Mouse (Mus musculus) forebrain, postnatal 0 days (tissue): ENCODE measurements around the gene Tap2. TPM values are rescaled to one million over a fixed set of nuclear protein-coding genes. Genes with fewer than 3 reads are reported as not detected.

Experiments
- ATAC-seq: fragments of 200-750 bp; cut with Nextera tagmentation; 2 replicates; pipeline ENCODE4 v1.8.0; 2017; ENCODE audit warnings: mild to moderate bottlenecking, moderate library complexity
- DNase-seq: peaks from one replicate; pipeline ENCODE4 v3.0.0-alpha.2; 2015
- H3K27ac ChIP-seq: fragments of 300-500 bp; sonication (generic); 2 replicates; pipeline ENCODE4 v1.5.1; 2014; ENCODE audit warnings: low read depth, mild to moderate bottlenecking, antibody characterized with exemption, low read length, moderate library complexity, mixed read lengths
- H3K27me3 ChIP-seq: fragments of 300-500 bp; sonication (generic); 2 replicates; pipeline ENCODE4 v1.6.1; 2014; ENCODE audit warnings: mild to moderate bottlenecking, low read length, mixed read lengths; ENCODE audit not compliant: insufficient read depth
- H3K36me3 ChIP-seq: fragments of 300-500 bp; sonication (generic); 2 replicates; pipeline ENCODE4 v1.6.1; 2014; ENCODE audit warnings: mild to moderate bottlenecking, moderate library complexity; ENCODE audit not compliant: insufficient read depth
- H3K4me1 ChIP-seq: fragments of 300-500 bp; sonication (generic); 2 replicates; pipeline ENCODE4 v1.6.1; 2014; ENCODE audit warnings: antibody characterized with exemption; ENCODE audit not compliant: insufficient read depth
- H3K4me2 ChIP-seq: fragments of 300-500 bp; sonication (generic); 2 replicates; pipeline ENCODE4 v1.6.1; 2014; ENCODE audit warnings: low read depth, mild to moderate bottlenecking, moderate library complexity
- H3K4me3 ChIP-seq: fragments of 300-500 bp; sonication (generic); 2 replicates; pipeline ENCODE4 v1.5.1; 2014; ENCODE audit warnings: low read depth, low read length, mixed read lengths
- H3K9ac ChIP-seq: fragments of 300-500 bp; sonication (generic); 2 replicates; pipeline ENCODE4 v1.6.1; 2014; ENCODE audit warnings: mild to moderate bottlenecking
- H3K9me3 ChIP-seq: fragments of 300-500 bp; sonication (generic); 2 replicates; pipeline ENCODE4 v1.6.1; 2016; ENCODE audit warnings: low read length
- CTCF ChIP-seq: sonication (generic); IDR thresholded peaks from 2 replicates; pipeline ENCODE4 v1.5.1; 2016; ENCODE audit warnings: antibody characterized with exemption, control low read depth, low read depth
- WGBS: fragments of 180-500 bp; shearing (Covaris S2); extraction: QIAGEN DNeasy Blood & Tissue Kit; methylation state at CpG from one replicate; pipeline ENCODE4 v1.1.7; 2014; 5-methylcytosine and 5-hydroxymethylcytosine counted together
- polyA plus RNA-seq: library from polyadenylated mRNA; unstranded; fragments of >200 nt; fragmentation: Nextera tagmentation; extraction: Ambion mirVana; gene quantifications from 2 replicates; pipeline ENCODE4 v1.2.1, GENCODE M21; 2015
- total RNA-seq: library from RNA; depleted of rRNA; stranded (reverse); fragments of >200 nt; gene quantifications from 2 replicates; pipeline ENCODE4 v1.2.3, GENCODE M21; 2014

The Tap2 gene
- total and polyA plus RNA-seq, 2 experiments from 2014 or later: 1.9 to 3.8 TPM

GRCm38 (mm10) chr17:34196491-34196890 lies 6.8 kb upstream of the Tap2 start:
- no peak for TF ChIP-seq CTCF
- Histone ChIP-seq H3K9ac (no peak overlapping the region), H3K9me3 (no peaks in the 10 kb centered on the region), H3K4me1 (no peaks in the 10 kb centered on the region), H3K27me3 (peaks cover 44% of the 10 kb centered on the region), H3K27ac (no peak overlapping the region), H3K36me3 (no peaks in the 10 kb centered on the region), H3K4me2 (no peak overlapping the region), H3K4me3 (no peak overlapping the region)
- DNase-seq: no peak
- 35% methylated on average over 12 of the region's 12 CpGs for WGBS
- no peak for ATAC-seq

GRCm38 (mm10) chr17:34196941-34197894 lies 6.1 kb upstream of the Tap2 start, which contains the start of gene Psmb8:
TSS of gene Psmb8 (plus strand) at chr17:34197721.
- Histone ChIP-seq H3K36me3 (no peaks in the 10 kb centered on the region), H3K4me2 (peak within 1 kb of the TSS; percentile 76), H3K27me3 (peaks cover 44% of the 10 kb centered on the region), H3K27ac (no peak within 1 kb of the TSS), H3K4me3 (peak within 1 kb of the TSS; percentile 42), H3K9ac (peak within 1 kb of the TSS; percentile 26; the same call in 1 of the 2 replicates), H3K9me3 (no peaks in the 10 kb centered on the region), H3K4me1 (no peaks in the 10 kb centered on the region)
- ATAC-seq (peak; percentile 96), DNase-seq (peak; percentile 85)
- TF ChIP-seq CTCF: no peak
- 4% methylated on average over 41 of the region's 41 CpGs for WGBS

- H3K9ac ChIP-seq: no peak overlapping the region
- DNase-seq: no peak
Observed at GRCm38 (mm10) chr17:34197904-34198520, 5.3 kb upstream of the Tap2 start.

GRCm38 (mm10) chr17:34198521-34198912 lies 4.8 kb upstream of the Tap2 start:
- WGBS: 10% methylated on average over 11 of the region's 11 CpGs

More at GRCm38 (mm10) chr17:34197904-34198520, 5.3 kb upstream of the Tap2 start:
- Histone ChIP-seq H3K27me3 (peaks cover 41% of the 10 kb centered on the region), H3K27ac (no peak overlapping the region), H3K4me2 (peak overlapping the region; percentile 76), H3K4me1 (no peaks in the 10 kb centered on the region), H3K9me3 (no peaks in the 10 kb centered on the region), H3K4me3 (peak overlapping the region; percentile 42), H3K36me3 (no peaks in the 10 kb centered on the region)
- 0 out of 2 replicates have a peak, but pooled peaks have one; percentile 2 for TF ChIP-seq CTCF
- WGBS: 2% methylated on average over 32 of the region's 32 CpGs
- ATAC-seq: peak; percentile 21; the same call in 1 of the 2 replicates

GRCm38 (mm10) chr17:34199050-34199619 lies 4.2 kb upstream of the Tap2 start:
- TF ChIP-seq CTCF: no peak
- H3K4me3 ChIP-seq: no peak overlapping the region
- 65% methylated on average over 12 of the region's 12 CpGs for WGBS
- no peak overlapping the region for H3K27ac ChIP-seq
- H3K9ac ChIP-seq: no peak overlapping the region
- no peak overlapping the region for H3K4me2 ChIP-seq
- no peaks in the 10 kb centered on the region for H3K4me1 ChIP-seq
- DNase-seq (no peak), ATAC-seq (no peak)
- H3K36me3 ChIP-seq: no peaks in the 10 kb centered on the region
- H3K27me3 ChIP-seq: peaks cover 41% of the 10 kb centered on the region
- no peaks in the 10 kb centered on the region for H3K9me3 ChIP-seq

More at GRCm38 (mm10) chr17:34198521-34198912, 4.8 kb upstream of the Tap2 start:
- no peak for TF ChIP-seq CTCF
- DNase-seq (no peak), ATAC-seq (no peak)
- Histone ChIP-seq H3K27ac (no peak overlapping the region), H3K9me3 (no peaks in the 10 kb centered on the region), H3K4me3 (peak overlapping the region; percentile 42), H3K4me2 (peak overlapping the region; percentile 76), H3K4me1 (no peaks in the 10 kb centered on the region), H3K27me3 (peaks cover 41% of the 10 kb centered on the region), H3K36me3 (no peaks in the 10 kb centered on the region), H3K9ac (no peak overlapping the region)

- no peaks in the 10 kb centered on the region for H3K4me1 ChIP-seq
- no peaks in the 10 kb centered on the region for H3K9me3 ChIP-seq
- DNase-seq: no peak
- no peak overlapping the region for H3K4me3 ChIP-seq
- WGBS: 84% methylated on average over 10 of the region's 10 CpGs
- no peaks in the 10 kb centered on the region for H3K36me3 ChIP-seq
- H3K9ac ChIP-seq: no peak overlapping the region
- no peak overlapping the region for H3K4me2 ChIP-seq
- ATAC-seq: no peak
- H3K27me3 ChIP-seq: peaks cover 37% of the 10 kb centered on the region
- no peak for TF ChIP-seq CTCF
- no peak overlapping the region for H3K27ac ChIP-seq
Observed at GRCm38 (mm10) chr17:34200047-34200446, 3.3 kb upstream of the Tap2 start.
